Mouse (Mus musculus): Measurements from ENCODE around the gene Apc2.

Apc2 gene

GRCm38 (mm10) chr10:80294311-80294710, 1.5 kb upstream of the Apc2 start:
- DNase-seq (ENCODE audit: low spot score in 2 of 2) = no peak

DNA sequence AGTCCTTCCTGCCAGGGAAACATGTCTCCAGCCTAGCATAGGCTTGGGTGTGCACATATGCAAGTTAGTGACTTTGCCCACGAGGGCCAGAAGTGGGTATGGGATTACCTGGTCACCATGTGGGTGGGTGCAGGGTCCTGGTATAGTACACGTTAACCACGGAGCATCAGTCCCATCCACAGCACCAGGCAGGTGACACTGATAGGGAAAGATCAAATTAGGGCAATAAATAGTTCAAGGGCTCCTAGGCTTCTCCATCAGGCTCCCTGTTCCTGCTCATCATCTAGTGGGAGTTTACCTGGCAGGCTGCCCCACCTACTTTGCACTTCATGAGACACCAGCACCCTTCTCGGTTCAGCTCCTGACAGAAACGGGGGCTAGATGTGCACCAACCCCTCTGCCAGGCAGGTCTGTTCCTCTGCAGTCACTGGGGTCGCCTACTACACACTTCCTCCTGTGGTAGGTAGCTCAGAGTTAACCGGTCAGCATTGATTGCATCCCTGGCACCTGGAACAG, 931 bp upstream of the Apc2 start:
- DNase-seq (ENCODE audit: low spot score in 2 of 2) = no peak

GRCm38 (mm10) chr10:80296824-80297223, 1.0 kb downstream of the Apc2 start:
- DNase-seq (ENCODE audit: low spot score in 2 of 2) = no peak

DNA sequence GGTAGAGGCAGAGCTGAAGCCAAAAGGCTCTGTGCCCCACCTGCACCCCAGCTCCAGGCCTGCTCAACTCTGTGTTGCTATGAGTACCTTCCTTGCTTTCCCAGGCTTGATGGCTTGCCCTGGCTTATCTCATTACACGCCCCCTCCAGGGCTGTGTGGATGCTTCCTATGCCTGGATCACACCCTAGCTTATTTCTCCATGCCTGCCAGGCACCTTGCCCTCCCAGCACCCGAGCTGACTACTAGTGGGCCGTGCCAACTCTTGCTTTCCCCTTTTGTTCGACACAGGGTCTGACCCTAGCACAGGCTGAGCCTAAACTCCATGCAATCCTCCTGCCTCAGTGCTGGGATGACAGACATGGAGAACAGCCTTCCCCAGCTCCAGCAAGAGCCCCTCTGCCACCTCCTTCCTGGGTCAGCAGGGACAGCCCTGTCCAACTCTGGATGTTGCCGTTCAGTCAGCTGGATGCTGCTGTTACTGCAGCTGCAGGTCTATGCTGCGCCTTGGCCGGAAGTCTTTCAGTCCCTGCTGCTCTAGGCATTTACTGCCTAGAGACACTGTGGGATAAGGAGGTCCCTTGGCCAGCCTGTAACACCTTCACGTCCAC, 1.9 kb downstream of the Apc2 start:
- no peak for DNase-seq (ENCODE audit: low spot score in 2 of 2)

DNA sequence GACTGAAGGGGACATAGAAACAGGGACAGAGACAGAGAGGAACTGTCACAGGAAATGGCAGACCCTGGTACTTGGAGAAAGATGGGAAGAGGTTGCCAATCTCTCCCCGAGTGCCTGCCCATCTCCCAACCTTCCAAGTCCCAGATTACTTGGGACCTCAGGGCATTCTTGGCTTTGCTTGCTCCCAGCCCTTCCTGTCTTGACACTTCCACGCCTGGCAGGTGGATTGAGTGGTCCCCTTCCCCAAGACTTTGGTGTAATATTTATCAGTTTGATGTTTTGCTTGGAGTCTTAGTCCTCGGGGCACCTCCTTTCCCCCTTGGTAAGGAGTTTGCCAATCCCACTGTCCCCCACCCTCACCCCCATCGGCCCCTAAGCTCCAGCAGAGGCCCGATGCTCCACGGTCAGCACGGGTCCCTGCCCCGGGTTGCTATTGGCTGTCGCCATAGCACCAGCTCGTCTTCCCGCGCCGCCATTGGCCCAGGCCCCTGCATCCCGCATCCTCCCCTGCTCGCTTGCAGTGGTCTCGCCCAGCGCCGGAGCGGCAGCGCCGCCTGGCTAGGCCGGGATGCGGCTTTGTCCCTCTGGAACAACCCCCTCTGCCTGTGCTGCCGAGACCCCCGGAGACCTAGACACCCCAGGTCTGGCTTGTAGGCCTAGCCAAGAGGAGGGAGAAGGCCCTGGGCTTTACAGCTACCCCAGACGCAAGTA, 2.9 kb downstream of the Apc2 start:
- DNase-seq (ENCODE audit: low spot score in 2 of 2) = peak; percentile 92 to 93

DNA sequence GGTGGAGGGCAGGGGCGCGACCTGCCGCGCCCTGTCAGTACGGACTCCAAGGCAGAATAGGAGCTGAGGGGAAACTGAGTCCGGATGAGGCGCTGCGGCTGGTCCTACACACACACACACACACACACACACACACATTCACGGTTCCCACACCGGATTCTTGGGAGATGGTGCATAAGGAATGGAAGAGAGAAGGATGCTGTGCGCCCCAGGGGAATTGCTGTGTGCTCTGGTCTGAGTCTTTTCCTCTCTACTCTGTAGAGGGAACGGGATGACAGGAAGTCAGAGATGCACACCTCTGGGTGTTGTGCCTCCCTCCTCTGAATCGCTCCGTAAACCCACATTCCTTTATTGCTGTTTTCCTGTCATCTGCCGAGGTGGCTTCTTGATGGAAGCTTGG, 3.5 kb downstream of the Apc2 start:
- no peak for DNase-seq (ENCODE audit: low spot score in 2 of 2)

DNA sequence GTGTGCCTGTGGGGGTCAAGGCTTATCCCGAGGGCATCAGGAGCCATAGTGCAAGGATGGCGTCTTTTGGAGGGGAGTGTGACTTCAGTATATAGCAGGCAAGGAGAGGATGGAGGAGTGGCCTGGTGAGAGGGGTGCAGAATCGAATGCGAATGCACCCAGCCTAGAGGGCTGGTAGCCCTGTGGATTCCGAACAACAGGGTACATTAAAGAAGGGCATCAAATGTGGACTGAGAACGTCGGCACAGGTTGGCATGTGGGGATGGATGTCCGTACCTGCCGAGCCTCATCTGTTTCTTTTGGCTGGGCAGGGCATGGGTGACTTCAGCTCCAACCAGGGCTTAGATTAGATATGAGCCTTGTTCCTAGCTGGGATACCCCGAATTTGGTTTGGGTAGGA, 4.0 kb downstream of the Apc2 start:
- DNase-seq (ENCODE audit: low spot score in 2 of 2) = no peak

GRCm38 (mm10) chr10:80300672-80301181, 5.0 kb downstream of the Apc2 start:
- no peak for DNase-seq (ENCODE audit: low spot score in 2 of 2)

GRCm38 (mm10) chr10:80301256-80302081, 5.7 kb downstream of the Apc2 start:
- DNase-seq (ENCODE audit: low spot score in 2 of 2) = no peak

DNA sequence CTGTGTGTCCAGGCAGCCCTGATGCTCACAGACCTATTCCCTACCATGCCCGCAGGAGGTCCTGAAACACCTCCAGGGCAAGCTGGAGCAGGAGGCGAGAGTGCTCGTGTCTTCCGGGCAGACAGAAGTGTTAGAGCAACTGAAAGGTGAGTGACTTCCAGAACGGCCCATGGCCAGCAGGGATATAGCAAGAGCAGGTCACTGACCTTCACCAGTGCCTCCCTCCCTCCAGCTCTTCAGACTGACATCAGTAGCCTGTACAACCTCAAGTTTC, 6.2 kb downstream of the Apc2 start:
- no peak for DNase-seq (ENCODE audit: low spot score in 2 of 2)

DNA sequence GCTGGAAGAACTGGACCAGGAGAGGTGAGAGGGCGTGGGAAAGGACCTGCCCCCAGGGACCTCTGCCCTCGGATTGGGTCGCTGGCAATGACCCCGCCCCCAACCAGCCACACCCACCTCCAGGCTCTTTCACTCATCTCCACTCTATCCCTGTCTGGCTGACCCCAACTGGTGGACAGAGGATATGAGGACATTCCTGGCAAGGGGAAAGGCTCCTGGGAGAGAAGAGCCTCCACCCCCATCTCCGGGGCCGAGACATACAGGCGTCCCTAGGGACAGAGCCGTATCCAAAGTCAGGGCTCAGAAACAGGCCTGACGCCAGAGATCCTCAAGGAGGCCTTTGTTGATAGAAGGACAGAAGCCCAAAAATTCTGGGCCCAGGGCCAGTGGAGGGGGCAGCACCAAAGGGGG, 6.7 kb downstream of the Apc2 start:
- DNase-seq (ENCODE audit: low spot score in 2 of 2) = peak in 1 of 2 experiments; percentile 59

DNA sequence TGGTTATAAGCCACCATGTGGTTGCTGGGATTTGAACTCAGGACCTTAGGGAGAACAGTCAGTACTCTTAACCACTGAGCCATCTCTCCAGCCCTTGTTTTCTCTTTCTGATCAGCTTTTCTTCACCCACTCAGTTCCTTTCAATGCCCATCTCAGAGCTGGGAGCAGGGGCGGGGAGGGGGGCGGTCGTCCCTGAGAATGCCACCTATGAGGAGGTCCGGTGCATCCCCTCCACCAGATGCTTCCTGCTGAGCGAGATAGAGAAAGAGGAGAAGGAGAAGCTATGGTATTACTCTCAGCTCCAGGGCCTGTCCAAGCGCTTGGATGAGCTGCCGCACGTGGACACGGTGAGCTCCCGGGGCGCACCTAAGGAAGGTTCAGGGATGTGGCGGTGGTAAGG, 8.7 kb downstream of the Apc2 start:
- no peak for DNase-seq (ENCODE audit: low spot score in 2 of 2)

DNA sequence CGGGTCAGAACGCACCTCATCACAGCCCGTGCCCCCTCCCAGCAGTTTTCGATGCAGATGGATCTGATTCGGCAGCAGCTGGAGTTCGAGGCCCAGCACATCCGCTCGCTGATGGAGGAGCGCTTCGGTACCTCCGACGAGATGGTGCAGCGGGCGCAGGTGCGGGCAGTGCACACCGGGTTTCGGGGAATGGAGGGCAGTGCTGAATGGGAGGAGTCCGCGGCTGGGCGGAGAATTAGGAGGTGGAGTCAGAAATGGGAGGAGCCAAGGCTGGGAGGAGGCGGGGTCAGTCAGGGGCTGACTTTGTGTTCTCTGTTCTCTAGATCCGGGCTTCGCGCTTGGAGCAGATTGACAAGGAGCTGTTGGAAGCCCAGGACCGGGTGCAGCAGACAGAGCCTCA, 9.1 kb downstream of the Apc2 start:
- DNase-seq (ENCODE audit: low spot score in 2 of 2) = no peak

- no peak for DNase-seq (ENCODE audit: low spot score in 2 of 2)
These were observed 15.8 kb downstream of the Apc2 start for GRCm38 (mm10) chr10:80311560-80311959.

DNA sequence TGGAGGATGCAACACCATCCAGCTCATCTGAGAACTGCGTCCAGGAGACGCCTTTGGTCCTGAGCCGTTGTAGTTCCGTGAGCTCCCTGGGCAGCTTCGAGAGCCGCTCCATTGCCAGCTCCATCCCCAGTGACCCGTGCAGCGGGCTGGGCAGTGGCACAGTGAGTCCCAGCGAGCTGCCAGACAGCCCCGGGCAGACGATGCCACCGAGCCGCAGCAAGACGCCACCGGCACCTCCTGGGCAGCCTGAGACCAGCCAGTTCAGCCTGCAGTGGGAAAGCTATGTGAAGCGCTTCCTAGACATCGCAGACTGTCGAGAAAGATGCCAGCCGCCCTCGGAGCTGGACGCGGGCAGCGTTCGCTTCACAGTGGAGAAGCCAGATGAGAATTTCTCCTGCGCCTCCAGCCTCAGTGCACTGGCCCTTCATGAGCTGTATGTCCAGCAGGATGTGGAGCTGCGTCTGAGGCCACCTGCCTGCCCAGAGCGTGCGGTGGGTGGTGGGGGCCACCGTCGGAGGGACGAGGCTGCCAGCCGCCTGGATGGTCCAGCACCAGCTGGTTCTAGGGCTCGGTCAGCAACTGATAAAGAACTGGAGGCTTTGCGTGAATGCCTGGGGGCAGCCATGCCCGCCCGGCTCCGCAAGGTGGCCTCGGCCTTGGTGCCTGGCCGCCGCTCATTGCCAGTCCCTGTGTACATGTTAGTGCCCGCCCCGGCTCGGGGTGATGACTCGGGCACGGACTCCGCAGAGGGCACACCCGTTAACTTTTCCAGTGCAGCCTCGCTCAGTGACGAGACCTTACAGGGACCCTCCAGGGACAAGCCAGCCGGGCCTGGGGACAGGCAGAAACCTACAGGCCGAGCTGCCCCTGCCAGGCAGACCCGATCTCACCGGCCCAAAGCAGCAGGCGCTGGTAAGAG, 17.1 kb downstream of the Apc2 start:
- no peak for DNase-seq (ENCODE audit: low spot score in 2 of 2)

DNA sequence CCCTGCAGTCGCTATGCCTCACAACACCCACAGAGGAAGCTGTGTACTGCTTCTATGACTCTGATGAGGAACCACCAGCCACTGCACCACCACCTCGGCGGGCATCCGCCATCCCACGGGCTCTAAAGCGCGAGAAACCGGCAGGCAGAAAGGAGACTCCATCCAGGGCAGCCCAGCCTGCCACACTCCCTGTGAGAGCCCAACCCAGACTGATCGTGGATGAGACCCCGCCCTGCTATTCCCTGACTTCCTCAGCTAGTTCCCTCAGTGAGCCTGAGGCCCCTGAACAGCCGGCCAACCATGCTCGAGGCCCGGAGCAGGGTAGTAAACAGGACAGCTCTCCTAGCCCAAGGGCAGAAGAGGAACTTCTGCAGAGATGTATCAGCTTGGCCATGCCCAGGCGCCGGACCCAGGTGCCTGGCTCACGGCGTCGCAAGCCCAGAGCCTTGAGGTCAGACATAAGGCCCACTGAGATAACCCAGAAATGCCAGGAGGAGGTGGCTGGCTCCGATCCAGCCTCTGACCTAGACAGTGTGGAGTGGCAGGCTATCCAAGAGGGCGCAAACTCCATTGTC, 17.9 kb downstream of the Apc2 start:
- no peak for DNase-seq (ENCODE audit: low spot score in 2 of 2)

DNA sequence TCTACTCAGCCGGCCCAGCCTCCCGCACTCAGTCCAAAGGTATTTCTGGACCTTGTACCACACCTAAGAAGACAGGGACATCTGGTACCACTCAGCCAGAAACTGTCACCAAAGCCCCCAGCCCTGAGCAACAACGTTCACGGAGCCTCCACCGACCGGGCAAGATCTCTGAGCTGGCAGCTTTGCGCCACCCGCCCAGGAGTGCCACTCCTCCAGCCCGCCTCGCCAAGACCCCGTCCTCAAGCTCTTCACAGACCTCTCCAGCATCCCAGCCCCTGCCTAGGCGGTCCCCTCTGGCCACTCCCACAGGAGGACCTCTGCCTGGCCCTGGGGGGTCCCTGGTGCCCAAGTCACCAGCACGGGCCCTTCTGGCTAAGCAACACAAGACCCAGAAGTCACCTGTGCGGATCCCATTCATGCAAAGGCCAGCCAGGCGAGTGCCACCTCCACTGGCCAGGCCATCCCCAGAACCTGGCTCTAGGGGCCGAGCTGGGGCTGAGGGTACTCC, 18.8 kb downstream of the Apc2 start:
- DNase-seq (ENCODE audit: low spot score in 2 of 2) = no peak

GRCm38 (mm10) chr10:80315315-80315714, 19.5 kb downstream of the Apc2 start:
- no peak for DNase-seq (ENCODE audit: low spot score in 2 of 2)

GRCm38 (mm10) chr10:80316359-80316781, 20.6 kb downstream of the Apc2 start:
- no peak for DNase-seq (ENCODE audit: low spot score in 2 of 2)

GRCm38 (mm10) chr10:80317011-80317410, 21.2 kb downstream of the Apc2 start:
- DNase-seq (ENCODE audit: low spot score in 2 of 2) = no peak

DNA sequence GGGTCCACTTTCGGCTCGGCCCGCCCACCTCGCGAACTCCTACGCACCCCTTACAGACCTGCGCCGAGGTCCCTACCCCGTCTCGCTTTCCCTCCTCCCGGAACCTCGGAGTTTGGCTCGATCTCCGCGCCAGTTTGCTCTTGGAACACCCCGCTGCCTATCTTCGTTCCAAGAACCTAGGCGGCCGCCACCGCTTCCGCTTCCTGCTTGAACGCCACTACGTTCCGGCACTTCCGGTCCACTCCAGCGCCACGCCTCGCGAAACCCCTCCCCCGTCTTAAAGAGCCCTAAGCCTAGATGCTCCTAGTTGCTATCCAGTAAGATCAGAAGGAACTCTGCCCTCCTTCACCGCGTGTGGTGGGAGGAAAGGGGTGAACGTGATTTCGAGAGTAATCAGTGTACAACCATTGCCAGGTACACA, 24.6 kb downstream of the Apc2 start, which contains the start of gene 2310011J03Rik:
Gene 2310011J03Rik, minus strand, starts transcription at position 198 of the 421 bp plus-strand sequence.
- peak; percentile 89 to 95 for DNase-seq (ENCODE audit: low spot score in 2 of 2)

Data from frontal cortex, postnatal 36 days (tissue).